Mouse (Mus musculus) midbrain, postnatal 0 days (tissue): ENCODE measurements at regions not wholly inside any gene's neighbourhood (a gene's known extent, or its start where the extent isn't known, plus 50 kb on each side); places are given as distances from the start of the nearest gene placed in this dataset.

Experiments used
- ATAC-seq: fragments of 200-750 bp; cut with Nextera tagmentation; 2 replicates; pipeline ENCODE4 v1.8.0; 2017; ENCODE audit warnings: moderate number of reproducible peaks, mild to moderate bottlenecking, moderate TSS enrichment, moderate library complexity; ENCODE audit not compliant: low FRiP score
- DNase-seq: peaks from one replicate; pipeline ENCODE4 v3.0.0-alpha.2; 2015; ENCODE audit warnings: low spot score
- H3K27ac ChIP-seq: fragments of 300-500 bp; sonication (generic); 2 replicates; pipeline ENCODE4 v1.5.1; 2014; ENCODE audit warnings: low read depth, mild to moderate bottlenecking, low read length, mixed read lengths
- H3K27me3 ChIP-seq: fragments of 300-500 bp; sonication (generic); 2 replicates; pipeline ENCODE4 v1.6.1; 2014; ENCODE audit warnings: low read length, control low read depth, mixed read lengths; ENCODE audit not compliant: insufficient read depth
- H3K36me3 ChIP-seq: fragments of 300-500 bp; sonication (generic); 2 replicates; pipeline ENCODE4 v1.6.1; 2014; ENCODE audit warnings: low read length, control low read depth, mixed read lengths; ENCODE audit not compliant: insufficient read depth
- H3K4me1 ChIP-seq: fragments of 300-500 bp; sonication (generic); 2 replicates; pipeline ENCODE4 v1.6.1; 2014; ENCODE audit warnings: mild to moderate bottlenecking, control low read depth, antibody characterized with exemption, low read length, mixed read lengths; ENCODE audit not compliant: insufficient read depth
- H3K4me2 ChIP-seq: fragments of 300-500 bp; sonication (generic); 2 replicates; pipeline ENCODE4 v1.6.1; 2014; ENCODE audit warnings: low read depth, mild to moderate bottlenecking, low read length, mixed read lengths; ENCODE audit not compliant: poor library complexity, severe bottlenecking
- H3K4me3 ChIP-seq: fragments of 300-500 bp; sonication (generic); 2 replicates; pipeline ENCODE4 v1.5.1; 2014; ENCODE audit warnings: low read depth, mild to moderate bottlenecking, low read length, moderate library complexity
- H3K9ac ChIP-seq: fragments of 300-500 bp; sonication (generic); replicated peaks from 2 replicates; pipeline ENCODE4 v1.6.1; 2014; ENCODE audit warnings: mild to moderate bottlenecking, low read length, moderate library complexity, mixed read lengths; ENCODE audit not compliant: poor library complexity, severe bottlenecking
- H3K9me3 ChIP-seq: fragments of 300-500 bp; sonication (generic); 2 replicates; pipeline ENCODE4 v1.6.1; 2016; ENCODE audit warnings: low read length, control low read depth
- CTCF ChIP-seq: IDR thresholded peaks from 2 replicates; pipeline ENCODE4 v1.5.1; 2016; ENCODE audit warnings: antibody characterized with exemption, mild to moderate bottlenecking
- WGBS: fragments of 180-500 bp; shearing (Covaris S2); extraction: QIAGEN DNeasy Blood & Tissue Kit; methylation state at CpG from one replicate; pipeline ENCODE4 v1.1.7; 2014; 5-methylcytosine and 5-hydroxymethylcytosine counted together

DNA sequence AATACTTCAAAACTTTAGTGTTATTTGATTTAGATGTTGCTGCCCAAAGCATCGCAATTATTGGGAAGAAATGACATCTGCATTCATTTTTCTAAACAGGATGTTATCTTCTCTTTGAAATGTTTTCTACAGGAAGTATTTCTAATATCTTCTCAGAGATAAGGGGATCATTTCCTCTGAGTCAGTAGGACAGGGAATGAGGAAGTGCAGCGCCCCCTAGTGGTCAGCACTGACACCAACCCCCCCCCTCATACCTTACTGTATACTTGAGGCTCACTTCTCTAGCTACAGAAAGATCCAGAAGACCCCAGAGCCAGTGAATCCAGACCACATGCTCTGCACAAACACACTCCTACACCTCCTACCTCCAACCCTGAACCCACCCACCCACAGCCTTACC, 308.1 kb upstream of the Tmem132c start:
- Histone ChIP-seq H3K36me3 (no peaks in the 10 kb centered on the region), H3K4me2 (no peak overlapping the region), H3K9me3 (no peaks in the 10 kb centered on the region), H3K9ac (no peak overlapping the region), H3K4me1 (no peaks in the 10 kb centered on the region), H3K4me3 (no peak overlapping the region), H3K27ac (no peak overlapping the region), H3K27me3 (no peaks in the 10 kb centered on the region)
- peak; percentile 30 for TF ChIP-seq CTCF
- WGBS, result 55% methylated on average over 2 of the region's 2 CpGs
- DNase-seq (no peak), ATAC-seq (no peak)

DNA sequence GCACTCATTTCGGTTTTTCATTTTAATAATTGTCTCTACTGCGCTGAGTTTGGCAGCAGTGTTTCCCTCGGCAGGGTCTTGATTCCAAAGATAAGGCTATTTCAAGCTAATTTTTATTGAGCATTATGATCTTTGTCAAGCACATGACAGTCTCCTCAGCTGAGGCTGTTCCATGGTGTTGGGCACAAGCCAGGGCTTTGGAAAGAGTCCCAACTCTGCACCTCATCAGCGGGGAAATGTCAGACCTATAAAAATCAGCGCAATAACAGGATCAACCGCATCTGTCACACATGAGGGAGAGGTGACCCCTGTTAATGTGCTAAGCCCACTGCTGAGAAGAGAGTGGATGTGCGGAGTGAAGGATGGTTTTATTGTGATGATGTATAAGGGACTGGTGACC, 296.7 kb upstream of the Tmem132c start:
- Histone ChIP-seq H3K36me3 (no peaks in the 10 kb centered on the region), H3K9ac (no peak overlapping the region), H3K4me3 (no peak overlapping the region), H3K9me3 (no peaks in the 10 kb centered on the region), H3K27me3 (no peaks in the 10 kb centered on the region), H3K4me2 (no peak overlapping the region), H3K27ac (no peak overlapping the region), H3K4me1 (no peaks in the 10 kb centered on the region)
- ATAC-seq (no peak), DNase-seq (peak; percentile 46)
- WGBS, result 68% methylated on average over 7 of the region's 7 CpGs
- no peak for TF ChIP-seq CTCF

DNA sequence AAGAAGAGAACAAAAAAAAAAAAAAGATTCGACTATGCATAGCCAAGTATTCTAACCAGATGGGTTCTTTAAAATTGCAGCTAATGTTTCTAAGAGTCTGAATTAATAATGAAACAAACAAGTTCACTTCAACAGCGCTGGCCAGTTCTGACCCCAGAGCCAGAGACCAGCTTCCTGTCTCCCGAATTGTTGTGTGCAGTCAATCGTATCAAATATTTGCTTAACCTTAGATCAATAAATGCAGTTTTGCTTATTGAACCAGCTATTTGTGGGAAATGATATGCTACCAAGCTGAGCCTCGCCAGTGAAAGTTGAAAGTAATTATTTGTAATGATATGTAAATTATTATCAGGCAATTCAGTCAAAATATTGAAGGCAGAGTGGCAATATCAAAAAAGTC, 287.4 kb upstream of the Tmem132c start:
- no peaks in the 10 kb centered on the region for H3K4me1 ChIP-seq
- no peak overlapping the region for H3K4me2 ChIP-seq
- H3K9ac ChIP-seq, result no peak overlapping the region
- no peaks in the 10 kb centered on the region for H3K9me3 ChIP-seq
- ATAC-seq, result no peak
- no peaks in the 10 kb centered on the region for H3K27me3 ChIP-seq
- WGBS, result 67% methylated on average over 5 of the region's 5 CpGs
- no peak for TF ChIP-seq CTCF
- no peak for DNase-seq
- no peaks in the 10 kb centered on the region for H3K36me3 ChIP-seq
- H3K4me3 ChIP-seq, result no peak overlapping the region
- no peak overlapping the region for H3K27ac ChIP-seq

DNA sequence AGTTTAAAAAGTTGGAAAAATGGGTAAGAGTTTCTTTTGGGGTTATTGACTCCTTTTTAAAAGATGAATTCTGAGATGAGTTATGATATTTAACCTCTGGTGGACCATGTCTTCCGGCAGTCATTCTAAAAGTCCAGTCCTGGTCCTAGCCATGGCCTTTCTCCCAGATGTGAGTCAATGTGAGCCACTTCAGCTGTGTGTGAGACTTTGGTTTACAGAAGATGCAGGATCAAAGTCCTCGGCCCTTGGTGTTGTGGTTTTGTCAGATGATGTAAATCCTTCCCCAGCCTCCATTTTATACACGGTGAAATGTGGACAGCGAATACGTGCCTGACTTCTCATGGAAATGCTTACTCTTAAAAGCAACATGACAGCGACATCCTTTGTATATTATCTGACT, 287.0 kb upstream of the Tmem132c start:
- ATAC-seq (no peak), DNase-seq (no peak)
- H3K36me3 ChIP-seq, result no peaks in the 10 kb centered on the region
- H3K4me2 ChIP-seq, result no peak overlapping the region
- no peaks in the 10 kb centered on the region for H3K9me3 ChIP-seq
- H3K9ac ChIP-seq, result no peak overlapping the region
- TF ChIP-seq CTCF, result no peak
- H3K4me1 ChIP-seq, result no peaks in the 10 kb centered on the region
- no peaks in the 10 kb centered on the region for H3K27me3 ChIP-seq
- no peak overlapping the region for H3K27ac ChIP-seq
- 87% methylated on average over 6 of the region's 6 CpGs for WGBS
- H3K4me3 ChIP-seq, result no peak overlapping the region

DNA sequence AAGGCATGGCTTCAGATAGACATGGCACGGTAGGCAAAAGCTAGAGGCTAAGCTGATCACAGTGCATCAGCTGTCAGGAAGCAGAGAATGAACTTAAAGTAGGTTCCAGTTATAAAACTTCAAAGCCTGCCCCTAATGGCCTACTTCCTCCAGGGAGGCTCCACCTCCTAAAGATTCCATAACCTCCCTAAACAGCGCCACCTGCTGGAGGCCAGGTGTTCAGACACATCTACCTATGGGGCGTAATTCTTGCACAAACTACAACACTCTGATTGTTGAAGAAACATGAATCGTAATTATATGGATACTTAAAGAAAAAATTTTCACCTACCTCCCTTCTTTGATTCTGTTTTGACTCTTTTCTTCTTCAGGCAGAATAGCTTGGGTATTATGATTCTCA, 277.0 kb upstream of the Tmem132c start:
- no peak overlapping the region for H3K4me3 ChIP-seq
- DNase-seq (no peak), ATAC-seq (no peak)
- no peak overlapping the region for H3K9ac ChIP-seq
- 88% methylated on average over 4 of the region's 4 CpGs for WGBS
- no peaks in the 10 kb centered on the region for H3K36me3 ChIP-seq
- no peaks in the 10 kb centered on the region for H3K9me3 ChIP-seq
- no peak overlapping the region for H3K27ac ChIP-seq
- H3K27me3 ChIP-seq, result no peaks in the 10 kb centered on the region
- H3K4me2 ChIP-seq, result no peak overlapping the region
- no peaks in the 10 kb centered on the region for H3K4me1 ChIP-seq
- TF ChIP-seq CTCF, result peak; percentile 40

DNA sequence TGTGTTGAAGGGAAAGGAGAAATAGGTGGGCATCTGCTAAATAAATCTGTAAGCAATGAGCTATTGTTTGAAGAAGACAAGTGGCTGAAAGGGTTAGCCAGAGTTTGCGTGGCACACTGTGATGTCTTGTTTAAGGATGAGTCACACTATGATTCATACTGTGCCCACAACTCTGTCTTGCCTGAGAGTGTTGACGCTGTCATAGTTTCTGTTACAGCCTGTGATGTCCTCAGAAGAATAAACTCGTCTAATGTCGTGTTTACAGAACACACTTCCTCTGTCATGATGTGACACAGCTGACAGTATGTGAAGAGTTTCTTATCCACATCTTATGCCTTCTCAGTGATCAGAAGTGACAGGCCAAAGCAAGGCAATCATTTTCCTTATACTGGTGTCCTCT, 274.5 kb upstream of the Tmem132c start:
- WGBS, result 72% methylated on average over 4 of the region's 4 CpGs
- Histone ChIP-seq H3K9me3 (no peaks in the 10 kb centered on the region), H3K4me3 (no peak overlapping the region), H3K27me3 (no peaks in the 10 kb centered on the region), H3K27ac (no peak overlapping the region), H3K9ac (no peak overlapping the region), H3K36me3 (no peaks in the 10 kb centered on the region), H3K4me1 (no peaks in the 10 kb centered on the region), H3K4me2 (no peak overlapping the region)
- ATAC-seq (no peak), DNase-seq (no peak)
- TF ChIP-seq CTCF, result no peak

DNA sequence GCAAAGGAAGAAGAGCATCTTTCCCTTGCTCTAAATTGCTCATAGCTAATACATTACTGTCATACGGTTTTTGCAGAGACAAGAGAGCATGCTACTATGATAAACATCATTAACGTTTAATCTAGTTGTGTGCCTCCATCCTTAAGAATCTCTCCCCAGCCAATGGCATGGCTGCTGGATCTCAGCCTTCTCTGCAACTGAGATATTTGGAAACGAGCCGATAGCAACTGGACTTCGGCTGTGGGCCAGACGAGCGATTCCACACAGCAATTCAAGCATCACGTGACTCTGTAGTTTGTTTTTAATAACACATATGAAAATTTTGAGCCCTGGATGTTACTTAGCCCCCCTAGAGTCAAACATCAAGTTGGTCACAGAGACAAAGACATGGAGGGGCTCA, 272.2 kb upstream of the Tmem132c start:
- H3K9ac ChIP-seq, result no peak overlapping the region

More for the DNA sequence above, 272.2 kb upstream of the Tmem132c start:
- no peaks in the 10 kb centered on the region for H3K9me3 ChIP-seq
- WGBS, result 88% methylated on average over 8 of the region's 8 CpGs
- H3K4me1 ChIP-seq, result no peaks in the 10 kb centered on the region
- no peak overlapping the region for H3K27ac ChIP-seq
- no peaks in the 10 kb centered on the region for H3K36me3 ChIP-seq
- no peaks in the 10 kb centered on the region for H3K27me3 ChIP-seq
- H3K4me3 ChIP-seq, result no peak overlapping the region
- H3K4me2 ChIP-seq, result no peak overlapping the region
- DNase-seq (no peak), ATAC-seq (no peak)
- TF ChIP-seq CTCF, result no peak
